Mouse (Mus musculus): ENCODE results near the gene Olfr1033. TPM values are rescaled to one million over a fixed set of nuclear protein-coding genes. Genes with fewer than 3 reads are reported as not detected.
"Not testable (repeated sequence)": the region's sequence is repeated elsewhere in the genome, so short reads cannot be mapped to it uniquely, and the experiment has no call there.

Olfr1033 gene
- not detected in 2 replicates for polyA plus RNA-seq (2016; fragmentation: Nextera tagmentation; extraction: Ambion mirVana)

DNA sequence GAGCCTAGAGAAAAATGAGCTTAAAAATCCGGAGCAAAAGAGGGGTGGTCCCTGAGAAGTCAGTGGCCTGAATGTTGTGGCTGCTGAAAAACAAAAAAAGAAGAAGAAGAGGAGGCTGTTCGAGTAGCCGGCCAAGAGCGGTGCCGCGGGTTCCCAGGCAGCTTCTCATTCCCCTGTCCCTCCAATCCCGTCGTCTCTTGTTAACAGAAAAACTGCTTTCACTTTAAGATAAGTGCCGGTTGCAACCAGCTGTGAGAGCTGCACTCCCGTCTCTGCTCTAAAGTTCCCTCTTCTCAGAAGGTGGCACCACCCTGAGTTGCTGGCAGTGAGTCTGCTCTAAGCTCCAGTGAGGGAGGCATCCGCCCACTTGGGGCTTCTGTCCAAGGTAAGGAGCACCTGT, at the start of gene Olfr1033:
Olfr1033 (plus strand) TSS at position 228 of the 400 bp plus-strand sequence.
- H3K9ac ChIP-seq; H3K27ac ChIP-seq; H3K4me1 ChIP-seq; H3K36me3 ChIP-seq; H3K9me3 ChIP-seq (replicated peaks); ATAC-seq (ENCODE audit: low FRiP score); H3K27me3 ChIP-seq: not testable (repeated sequence)
- WGBS: 6% methylated on average over 11 of the region's 11 CpGs
- Histone ChIP-seq H3K4me2 (replicated peaks) (peak within 1 kb of the TSS; percentile 46), H3K4me3 (peak within 1 kb of the TSS; percentile 27)

DNA sequence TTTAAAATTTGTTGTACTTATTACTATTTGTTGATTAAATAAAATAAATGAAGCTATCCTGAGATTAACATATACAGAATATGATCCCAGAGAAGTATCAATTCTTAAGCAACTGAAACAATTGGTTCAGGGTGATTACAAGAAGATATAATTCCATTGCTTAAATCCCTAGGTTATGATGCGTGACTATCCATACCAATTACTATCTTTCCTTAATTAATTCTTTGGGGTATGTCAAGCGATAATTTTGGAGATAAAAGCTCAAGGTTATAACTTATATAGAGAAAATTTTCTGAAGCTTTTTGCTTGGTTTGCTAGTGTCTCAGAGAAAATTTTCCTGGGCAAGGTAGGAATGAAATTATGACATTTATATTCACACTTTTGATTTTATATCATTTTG, 46.8 kb upstream of the Olfr1033 start, which contains the start of gene Olfr1029:
Olfr1029 (plus strand) TSS at position 301 of the 400 bp plus-strand sequence.
- Histone ChIP-seq H3K9ac (no peak within 1 kb of the TSS), H3K4me2 (replicated peaks) (no peak within 1 kb of the TSS), H3K27ac (no peak within 1 kb of the TSS), H3K27me3 (no peaks in the 10 kb centered on the region), H3K9me3 (replicated peaks) (no peaks in the 10 kb centered on the region), H3K36me3 (no peaks in the 10 kb centered on the region), H3K4me1 (no peaks in the 10 kb centered on the region), H3K4me3 (no peak within 1 kb of the TSS)
- no peak for ATAC-seq (ENCODE audit: low FRiP score)
- 94% methylated on average over 2 of the region's 2 CpGs for WGBS

DNA sequence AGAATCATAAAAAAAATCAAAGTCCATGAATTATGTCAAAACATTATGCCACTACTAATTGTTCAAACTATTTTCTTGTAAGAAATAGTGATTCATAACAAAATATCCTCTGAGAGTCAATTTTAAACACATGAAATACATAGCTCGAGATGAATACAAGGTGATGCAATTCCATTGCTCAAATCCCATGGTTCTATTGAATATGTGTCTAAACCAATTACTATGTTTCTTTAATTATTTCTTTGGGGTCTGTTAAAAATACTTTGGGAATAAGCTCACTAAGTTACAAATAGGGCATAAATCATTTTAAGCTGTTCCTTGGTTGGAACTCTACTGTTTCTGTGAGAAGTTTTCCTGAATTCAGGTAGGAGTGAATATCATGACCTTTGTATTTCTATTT, 41.5 kb upstream of the Olfr1033 start, which contains the start of gene Olfr1030:
Olfr1030 (plus strand) TSS at position 301 of the 400 bp plus-strand sequence.
- no peak for ATAC-seq (ENCODE audit: low FRiP score)
- H3K9me3 ChIP-seq (replicated peaks): no peaks in the 10 kb centered on the region
- 72% methylated on average over 1 of the region's 1 CpGs for WGBS
- no peak within 1 kb of the TSS for H3K4me2 ChIP-seq (replicated peaks)
- H3K4me1 ChIP-seq: no peaks in the 10 kb centered on the region
- H3K27me3 ChIP-seq: no peaks in the 10 kb centered on the region
- H3K27ac ChIP-seq: no peak within 1 kb of the TSS
- no peaks in the 10 kb centered on the region for H3K36me3 ChIP-seq
- no peak within 1 kb of the TSS for H3K9ac ChIP-seq
- no peak within 1 kb of the TSS for H3K4me3 ChIP-seq

DNA sequence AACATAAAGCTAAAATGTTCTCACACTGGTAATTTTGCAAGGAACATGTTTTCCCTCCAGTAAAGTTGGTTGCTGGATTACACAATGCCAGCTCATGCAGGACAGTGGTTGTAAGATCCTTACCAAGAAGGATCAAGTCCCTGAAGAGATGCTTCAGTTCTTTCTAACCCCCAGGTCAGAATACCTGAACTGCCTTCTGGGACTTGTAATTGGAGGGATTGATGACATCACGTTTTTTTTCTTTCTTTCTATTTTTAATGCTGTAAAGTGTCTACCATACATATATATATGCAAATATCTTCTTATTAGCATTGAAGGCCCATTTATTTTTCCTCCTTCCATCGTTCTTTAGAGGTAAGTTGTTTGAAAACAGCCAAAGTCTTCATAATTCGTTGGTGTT, 30.4 kb upstream of the Olfr1033 start, which contains the start of gene Olfr1031:
Olfr1031 (plus strand) TSS at position 301 of the 400 bp plus-strand sequence.
- Histone ChIP-seq H3K4me2 (replicated peaks) (no peak within 1 kb of the TSS), H3K9me3 (replicated peaks) (no peaks in the 10 kb centered on the region), H3K9ac (no peak within 1 kb of the TSS), H3K27ac (no peak within 1 kb of the TSS), H3K36me3 (no peaks in the 10 kb centered on the region), H3K4me3 (no peak within 1 kb of the TSS), H3K4me1 (no peaks in the 10 kb centered on the region), H3K27me3 (no peaks in the 10 kb centered on the region)
- WGBS: 69% methylated on average over 3 of the region's 3 CpGs
- ATAC-seq (ENCODE audit: low FRiP score): no peak

DNA sequence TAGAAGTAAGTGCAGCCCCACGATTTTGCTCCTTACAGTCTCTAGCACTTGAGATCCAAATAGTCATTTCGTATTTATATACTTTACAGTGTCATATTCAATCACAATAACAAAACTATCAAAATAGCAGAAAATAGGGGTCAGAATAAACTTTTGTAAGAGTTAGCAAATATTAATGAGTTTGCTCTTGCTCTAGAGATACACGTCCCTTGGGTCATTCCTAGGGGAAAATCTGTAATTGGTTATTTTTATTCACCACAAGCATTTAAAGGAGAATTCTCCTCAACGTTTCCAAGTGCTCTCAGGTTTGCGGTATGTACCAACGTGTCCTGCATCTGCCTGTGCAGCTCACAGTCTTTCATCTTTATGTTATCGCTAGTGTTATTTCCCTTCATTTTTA, 15.2 kb upstream of the Olfr1033 start, which contains the start of gene Olfr1032:
Olfr1032 (plus strand) TSS at position 301 of the 400 bp plus-strand sequence.
- no peak for ATAC-seq (ENCODE audit: low FRiP score)
- 89% methylated on average over 7 of the region's 7 CpGs for WGBS

DNA sequence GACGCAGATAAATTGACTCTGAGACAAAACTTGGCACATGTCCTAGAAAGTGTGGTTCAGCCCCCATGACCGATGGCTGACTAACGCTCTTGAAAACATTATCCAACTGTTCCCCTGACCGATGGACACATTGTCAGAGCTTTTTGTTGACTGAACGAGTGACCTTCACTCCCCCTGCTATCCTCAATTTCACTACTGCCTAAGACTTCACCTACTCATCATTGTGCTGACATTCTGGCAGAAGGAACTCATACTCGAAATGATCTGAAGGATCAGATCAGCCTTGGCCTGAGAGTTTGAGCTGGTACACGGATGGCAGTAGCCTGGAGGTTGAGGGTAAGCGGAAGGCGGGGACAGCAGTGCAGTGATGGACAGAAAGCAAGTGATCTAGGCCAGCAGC, 1.1 kb downstream of the Olfr1033 start:
- WGBS: 88% methylated on average over 5 of the region's 9 CpGs
- H3K4me1 ChIP-seq: not testable (repeated sequence)

More for the DNA sequence above, 15.2 kb upstream of the Olfr1033 start, which contains the start of gene Olfr1032:
- Histone ChIP-seq H3K4me1 (no peaks in the 10 kb centered on the region), H3K27me3 (no peaks in the 10 kb centered on the region), H3K27ac (no peak within 1 kb of the TSS), H3K36me3 (no peaks in the 10 kb centered on the region), H3K4me2 (replicated peaks) (no peak within 1 kb of the TSS), H3K9me3 (replicated peaks) (no peaks in the 10 kb centered on the region), H3K9ac (no peak within 1 kb of the TSS), H3K4me3 (no peak within 1 kb of the TSS)

DNA sequence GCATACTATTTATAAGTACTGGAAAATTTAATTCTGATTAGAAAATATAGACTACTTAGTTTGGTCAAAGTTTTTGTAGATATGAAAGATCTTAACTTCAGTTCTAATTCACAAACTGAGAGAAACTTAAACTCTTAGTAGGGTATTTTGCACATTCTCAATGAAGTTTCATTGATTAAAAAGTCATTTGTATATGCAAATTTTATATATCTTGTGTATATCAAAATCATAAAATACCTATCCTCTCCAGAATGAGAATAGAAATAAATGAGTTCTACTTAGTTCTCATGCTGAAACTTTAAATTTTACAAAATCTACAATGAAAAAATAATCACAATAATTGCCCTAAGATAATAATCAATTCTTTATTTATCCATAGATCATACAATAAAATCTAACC, 25.1 kb downstream of the Olfr1033 start, which contains the start of gene Olfr1034:
Olfr1034 (plus strand) TSS at position 301 of the 400 bp plus-strand sequence.
- no peak within 1 kb of the TSS for H3K27ac ChIP-seq
- H3K9ac ChIP-seq: no peak within 1 kb of the TSS
- no peak for ATAC-seq (ENCODE audit: low FRiP score)
- H3K4me3 ChIP-seq: no peak within 1 kb of the TSS
- H3K27me3 ChIP-seq: no peaks in the 10 kb centered on the region
- H3K36me3 ChIP-seq: no peaks in the 10 kb centered on the region
- no peaks in the 10 kb centered on the region for H3K4me1 ChIP-seq
- H3K4me2 ChIP-seq (replicated peaks): no peak within 1 kb of the TSS
- no peaks in the 10 kb centered on the region for H3K9me3 ChIP-seq (replicated peaks)

More for the DNA sequence above, 1.1 kb downstream of the Olfr1033 start:
- H3K36me3 ChIP-seq; H3K27me3 ChIP-seq; H3K9ac ChIP-seq; ATAC-seq (ENCODE audit: low FRiP score); H3K27ac ChIP-seq; H3K4me3 ChIP-seq; H3K9me3 ChIP-seq (replicated peaks); H3K4me2 ChIP-seq (replicated peaks): not testable (repeated sequence)

DNA sequence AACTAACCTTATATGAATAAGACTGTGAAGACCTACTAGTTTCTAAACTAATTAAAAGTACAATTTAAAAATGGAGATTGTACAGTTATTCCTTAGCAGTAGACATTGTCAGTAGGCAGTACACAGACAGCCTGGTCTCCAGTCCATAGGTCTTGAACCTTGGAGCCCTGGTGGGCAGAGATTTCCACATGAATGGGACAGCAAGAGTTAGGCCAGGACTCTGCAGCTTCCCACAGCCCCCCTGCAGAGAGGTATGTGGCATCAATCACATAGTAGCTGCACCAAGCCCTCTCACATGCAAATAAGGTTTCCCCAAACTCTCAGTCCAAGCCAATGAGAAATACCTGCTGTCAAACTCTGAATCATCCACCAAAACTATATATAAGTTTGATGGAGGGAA, 30.3 kb downstream of the Olfr1033 start:
- not testable (repeated sequence) for H3K4me3 ChIP-seq; H3K27ac ChIP-seq; ATAC-seq (ENCODE audit: low FRiP score); H3K36me3 ChIP-seq; H3K4me2 ChIP-seq (replicated peaks); H3K9me3 ChIP-seq (replicated peaks); H3K9ac ChIP-seq; H3K4me1 ChIP-seq; H3K27me3 ChIP-seq

DNA sequence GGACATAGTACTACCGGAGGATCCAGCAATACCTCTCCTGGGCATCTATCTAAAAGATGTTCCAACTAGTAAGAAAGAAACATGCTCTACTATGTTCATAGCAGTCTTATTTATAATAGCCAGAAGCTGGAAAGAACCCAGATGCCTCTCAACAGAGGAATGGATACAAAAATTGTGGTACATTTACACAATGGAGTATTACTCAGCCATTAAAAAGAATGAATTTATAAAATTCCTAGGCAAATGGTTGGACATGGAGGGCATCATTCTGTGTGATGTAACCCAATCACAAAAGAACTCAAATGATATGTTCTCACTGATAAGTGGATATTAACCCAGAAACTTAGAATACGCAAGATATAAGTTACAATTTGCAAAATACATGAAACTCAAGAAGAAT, 43.3 kb downstream of the Olfr1033 start:
- not testable (repeated sequence) for H3K4me3 ChIP-seq
- WGBS: 94% methylated on average over 2 of the region's 2 CpGs

DNA sequence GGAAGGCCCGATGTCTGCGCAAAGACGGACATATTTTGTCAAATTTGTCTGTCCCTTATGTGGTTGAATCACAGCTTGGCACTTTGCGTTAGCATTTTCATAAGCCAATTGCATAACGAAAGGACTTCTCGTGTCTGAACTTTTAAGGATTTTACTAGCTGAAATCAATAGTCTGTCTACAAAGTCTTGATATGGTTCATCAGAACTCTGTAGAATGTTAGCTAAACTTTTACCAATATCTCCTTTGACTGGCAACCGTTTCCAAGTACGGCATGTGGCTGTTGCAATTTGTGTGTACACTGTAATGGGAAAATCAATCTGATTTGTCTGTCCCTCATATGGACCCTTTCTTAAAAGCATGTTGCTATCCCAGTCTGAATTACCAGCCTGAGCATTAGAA, 49.8 kb downstream of the Olfr1033 start:
- no peak for ATAC-seq (ENCODE audit: low FRiP score)
- no peak overlapping the region for H3K4me3 ChIP-seq
- WGBS: 97% methylated on average over 8 of the region's 8 CpGs
- no peak overlapping the region for H3K4me2 ChIP-seq (replicated peaks)
- no peaks in the 10 kb centered on the region for H3K27me3 ChIP-seq
- no peaks in the 10 kb centered on the region for H3K9me3 ChIP-seq (replicated peaks)
- H3K36me3 ChIP-seq: no peaks in the 10 kb centered on the region
- H3K4me1 ChIP-seq: no peaks in the 10 kb centered on the region
- H3K9ac ChIP-seq: no peak overlapping the region
- no peak overlapping the region for H3K27ac ChIP-seq

More for the DNA sequence above, 43.3 kb downstream of the Olfr1033 start:
- not testable (repeated sequence) for H3K27me3 ChIP-seq; H3K27ac ChIP-seq; H3K4me1 ChIP-seq; H3K9me3 ChIP-seq (replicated peaks); H3K9ac ChIP-seq; H3K4me2 ChIP-seq (replicated peaks); H3K36me3 ChIP-seq; ATAC-seq (ENCODE audit: low FRiP score)

DNA sequence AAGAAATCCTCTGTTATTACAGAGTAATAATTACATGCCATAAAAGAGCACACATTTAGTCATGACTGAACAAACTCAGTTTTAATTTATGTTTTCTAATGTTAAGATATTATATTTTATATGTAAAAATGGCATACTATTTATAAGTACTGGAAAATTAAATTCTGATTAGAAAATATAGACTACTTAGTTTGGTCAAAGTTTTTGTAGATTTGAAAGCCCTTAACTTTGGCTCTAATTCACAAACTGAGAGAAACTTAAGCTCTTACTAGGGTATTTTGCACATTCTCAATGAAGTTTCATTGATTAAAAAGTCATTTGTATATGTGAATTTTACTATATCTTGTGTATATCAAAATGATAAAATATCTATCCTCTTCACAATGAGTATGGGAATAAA, 53.3 kb downstream of the Olfr1033 start, which contains the start of gene Olfr1036:
Olfr1036 (plus strand) TSS at position 301 of the 400 bp plus-strand sequence.
- H3K36me3 ChIP-seq; H3K4me1 ChIP-seq; ATAC-seq (ENCODE audit: low FRiP score); H3K27ac ChIP-seq; H3K9ac ChIP-seq; H3K9me3 ChIP-seq (replicated peaks); H3K27me3 ChIP-seq; H3K4me2 ChIP-seq (replicated peaks); H3K4me3 ChIP-seq: not testable (repeated sequence)

DNA sequence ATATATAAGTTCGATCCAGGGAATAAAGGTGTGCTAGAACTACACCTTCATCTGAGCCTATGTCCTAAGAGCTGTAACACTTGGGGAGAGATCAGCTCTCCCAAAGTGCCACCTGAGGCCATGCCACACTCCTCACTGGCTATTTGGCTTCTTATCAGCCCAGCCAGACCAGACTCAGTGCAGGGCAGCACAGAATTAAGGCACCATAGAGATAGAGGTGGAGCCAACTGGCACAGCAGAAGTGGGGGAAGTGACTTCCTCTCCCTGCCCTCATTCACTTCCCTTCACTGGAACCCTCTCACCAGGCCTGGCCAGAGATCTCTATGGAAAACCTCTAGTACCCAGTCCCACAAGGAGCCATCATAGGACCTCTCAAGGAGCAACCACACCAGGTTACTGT, 60.0 kb downstream of the Olfr1033 start:
- not testable (repeated sequence) for H3K4me3 ChIP-seq; H3K36me3 ChIP-seq; H3K9me3 ChIP-seq (replicated peaks); ATAC-seq (ENCODE audit: low FRiP score); H3K9ac ChIP-seq; H3K4me2 ChIP-seq (replicated peaks); H3K27me3 ChIP-seq; H3K4me1 ChIP-seq; H3K27ac ChIP-seq
- WGBS: 87% methylated on average over 1 of the region's 1 CpGs

DNA sequence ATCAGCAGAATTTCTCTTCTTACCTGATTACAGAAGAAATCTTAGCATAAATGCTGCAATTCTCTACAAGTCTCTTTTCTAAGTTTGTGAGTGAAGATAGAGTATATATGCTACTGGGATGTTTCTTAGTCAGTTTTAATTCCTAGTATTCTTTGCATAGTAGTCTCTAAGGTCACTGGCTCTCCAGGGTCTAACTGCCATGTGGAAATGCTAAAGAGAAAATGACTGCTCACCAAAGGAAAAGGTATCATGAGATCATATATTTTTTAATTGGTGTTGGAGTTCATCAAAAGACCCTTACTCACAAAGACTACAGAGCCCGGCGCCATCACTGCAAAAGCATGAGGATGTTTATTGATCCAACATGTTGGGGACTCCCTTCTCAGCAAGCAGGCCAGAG, 66.9 kb downstream of the Olfr1033 start, which contains the start of gene Olfr1037:
Olfr1037 (minus strand) TSS at position 101 of the 400 bp plus-strand sequence.
- no peak within 1 kb of the TSS for H3K4me3 ChIP-seq
- 95% methylated on average over 2 of the region's 2 CpGs for WGBS
- H3K9me3 ChIP-seq (replicated peaks): no peaks in the 10 kb centered on the region
- no peak within 1 kb of the TSS for H3K27ac ChIP-seq
- H3K36me3 ChIP-seq: no peaks in the 10 kb centered on the region
- H3K27me3 ChIP-seq: no peaks in the 10 kb centered on the region
- H3K4me2 ChIP-seq (replicated peaks): no peak within 1 kb of the TSS
- H3K4me1 ChIP-seq: no peaks in the 10 kb centered on the region
- H3K9ac ChIP-seq: no peak within 1 kb of the TSS
- no peak for ATAC-seq (ENCODE audit: low FRiP score)

Data from hindbrain, embryonic 12.5 days (tissue).